Mouse (Mus musculus): ENCODE results near the gene Nupl2.

DNA sequence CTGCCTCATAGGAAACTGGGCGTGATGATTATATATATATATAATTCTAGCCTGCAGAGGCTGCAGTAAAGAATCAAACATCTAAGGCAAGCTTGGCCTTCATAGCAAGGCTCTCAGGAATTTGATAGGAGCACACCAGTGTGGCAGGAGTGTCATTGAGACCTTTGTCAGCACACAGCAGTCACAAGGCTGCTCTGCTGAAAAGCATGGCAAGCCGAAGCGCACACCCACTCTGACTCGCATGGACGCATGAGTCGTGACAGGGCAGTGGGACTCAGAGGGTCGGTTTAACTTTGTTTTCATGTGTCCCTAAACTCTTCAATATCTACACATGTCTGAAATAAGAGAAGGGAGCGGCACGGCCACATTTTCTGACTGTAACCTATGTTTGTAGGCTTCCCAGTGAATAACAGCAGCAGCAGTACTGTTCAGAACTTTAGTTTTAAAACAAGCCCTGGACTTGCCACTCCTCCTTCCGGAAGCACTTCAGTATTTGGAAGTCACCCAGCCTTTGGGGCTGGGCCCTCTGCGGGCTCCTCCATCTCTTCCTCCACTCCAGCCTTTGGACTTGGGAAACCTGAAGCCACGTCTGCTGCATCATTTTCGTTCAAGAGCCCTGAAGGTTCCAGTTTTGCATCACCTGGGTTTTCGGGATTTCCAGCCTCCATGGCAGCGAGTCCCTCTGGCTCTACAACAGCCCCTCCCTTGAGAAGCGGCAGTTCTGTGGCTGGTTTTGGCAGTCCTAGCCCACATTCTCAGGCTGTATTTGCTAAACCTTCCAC is 16.9 kb downstream of the Nupl2 start:
- no peak for TF ChIP-seq CTCF (IDR thresholded peaks at IDR 0.05; ENCODE audit: borderline replicate concordance, insufficient read depth, low read length)
- TF ChIP-seq POLR2A (IDR thresholded peaks at IDR 0.05; ENCODE audit: low read depth, low read length) = no peak

All from embryonic fibroblast, embryonic 13.5 days (primary cell).